Mouse (Mus musculus) left cerebral cortex, adult 11 months (tissue): ENCODE data around the gene Nacc1.

Source experiments
- DNase-seq: peaks from one replicate; pipeline ENCODE4 v3.0.0; 2022; ENCODE audit warnings: low spot score

Gene Nacc1

GRCm38 (mm10) chr8:84687705-84688100, at the start of gene Nacc1:
Gene Nacc1 (minus strand): TSS chr8:84687862.
- DNase-seq = peak; percentile 68

DNA sequence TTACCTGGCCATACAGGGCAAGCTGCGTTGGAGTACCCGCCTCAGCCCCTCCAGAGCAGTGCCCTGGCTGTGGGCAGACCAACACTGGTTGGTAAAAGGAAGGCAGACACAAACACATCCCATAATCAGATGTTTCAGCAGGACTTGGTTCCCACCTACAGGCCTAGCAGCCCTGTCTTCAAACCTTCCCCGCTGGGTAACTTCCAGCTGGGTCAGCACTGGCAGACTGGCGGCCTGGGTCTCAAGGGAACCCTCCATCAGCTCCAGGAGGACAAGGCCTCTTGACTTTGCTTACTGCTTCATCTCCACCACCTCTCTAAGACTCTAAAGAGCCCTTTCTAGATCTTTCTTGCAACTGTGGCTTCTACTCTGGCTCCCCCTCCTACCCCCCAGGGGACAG, 48.9 kb upstream of the Nacc1 start:
- no peak for DNase-seq

GRCm38 (mm10) chr8:84735597-84735996, 47.9 kb upstream of the Nacc1 start:
- no peak for DNase-seq

DNA sequence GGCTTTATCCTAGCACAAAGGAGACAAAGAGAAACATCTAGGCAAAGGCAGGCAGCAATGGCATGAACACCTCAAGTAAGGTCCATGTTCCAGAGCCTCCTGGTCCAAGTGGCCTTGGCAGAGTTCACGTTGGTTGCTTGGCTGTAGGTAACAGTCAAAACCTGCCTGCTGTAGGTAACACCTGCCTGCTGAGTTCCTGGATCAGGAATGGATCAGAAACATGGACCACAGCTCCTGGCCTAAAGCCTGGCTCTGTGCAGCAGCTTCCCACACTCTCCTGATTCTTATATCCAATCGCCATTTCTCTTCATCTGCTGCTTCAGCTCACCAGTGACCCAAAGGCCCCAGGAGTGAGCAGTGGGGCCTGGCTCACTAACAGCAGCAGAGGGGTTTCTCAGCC, 47.0 kb upstream of the Nacc1 start:
- DNase-seq = no peak

DNA sequence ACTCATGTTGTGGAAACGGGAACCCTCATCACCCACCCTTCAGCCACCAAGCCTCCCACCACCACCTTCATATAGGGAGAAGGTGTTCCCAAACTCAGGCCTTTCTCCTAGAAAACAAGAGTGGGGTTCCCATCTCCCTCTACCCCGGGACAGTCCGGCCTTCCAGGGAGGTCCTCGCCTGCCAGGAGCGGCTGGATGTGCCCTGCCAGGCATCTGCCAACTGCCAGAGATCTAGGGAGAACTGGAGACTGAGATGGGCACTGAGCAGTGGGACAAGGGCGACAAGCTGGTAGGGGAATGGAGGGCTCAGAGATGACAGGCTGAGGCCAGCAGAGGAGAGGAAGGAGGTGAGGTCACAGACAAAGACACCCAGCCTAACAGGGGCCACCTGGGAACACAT, 46.3 kb upstream of the Nacc1 start:
- no peak for DNase-seq

- DNase-seq = no peak
Observed at GRCm38 (mm10) chr8:84732996-84733395, 45.3 kb upstream of the Nacc1 start.

GRCm38 (mm10) chr8:84732545-84732944, 44.9 kb upstream of the Nacc1 start:
- DNase-seq = no peak

- DNase-seq = no peak
Observed at GRCm38 (mm10) chr8:84731371-84732177, 43.9 kb upstream of the Nacc1 start.

DNA sequence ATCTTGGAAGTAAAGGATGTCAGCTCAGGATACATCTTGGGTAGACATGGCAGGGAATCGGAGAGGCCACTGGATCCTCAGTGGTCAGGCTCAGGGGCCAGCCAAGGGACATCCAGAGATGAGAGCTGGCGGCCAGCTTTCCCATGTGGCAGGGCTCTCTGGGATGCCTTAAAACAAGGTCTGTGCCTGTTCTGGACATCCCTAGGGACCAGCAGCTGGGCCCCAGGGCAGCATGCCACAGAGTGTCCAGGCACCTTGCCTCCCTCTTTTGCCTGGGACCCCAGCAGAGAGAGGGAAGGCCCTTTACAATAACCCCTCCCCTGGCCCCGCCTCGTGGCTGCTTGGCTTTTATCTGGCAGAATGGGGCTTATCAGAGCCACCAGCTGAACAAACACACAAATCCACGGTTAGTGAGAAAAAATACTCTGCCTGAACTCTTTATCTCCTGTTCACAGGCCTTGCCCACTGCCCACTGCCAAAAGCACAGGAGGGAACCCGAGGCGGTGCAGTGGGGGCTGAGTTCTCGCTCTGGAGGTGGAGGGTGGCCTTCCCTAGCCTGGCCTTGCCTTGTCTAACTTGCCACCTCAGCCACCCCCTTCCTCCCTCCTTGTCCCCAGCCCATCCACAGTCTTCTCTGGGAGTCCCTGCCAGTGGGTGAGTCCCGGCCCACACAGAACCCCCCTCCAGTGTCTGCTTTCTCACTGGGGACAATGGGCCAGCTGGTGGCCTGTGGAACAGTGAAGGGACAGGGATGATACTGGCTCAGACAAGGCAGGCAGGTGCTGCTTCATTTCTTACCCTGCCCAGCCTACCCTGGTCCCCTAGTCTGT, 43.1 kb upstream of the Nacc1 start:
- DNase-seq = no peak

DNA sequence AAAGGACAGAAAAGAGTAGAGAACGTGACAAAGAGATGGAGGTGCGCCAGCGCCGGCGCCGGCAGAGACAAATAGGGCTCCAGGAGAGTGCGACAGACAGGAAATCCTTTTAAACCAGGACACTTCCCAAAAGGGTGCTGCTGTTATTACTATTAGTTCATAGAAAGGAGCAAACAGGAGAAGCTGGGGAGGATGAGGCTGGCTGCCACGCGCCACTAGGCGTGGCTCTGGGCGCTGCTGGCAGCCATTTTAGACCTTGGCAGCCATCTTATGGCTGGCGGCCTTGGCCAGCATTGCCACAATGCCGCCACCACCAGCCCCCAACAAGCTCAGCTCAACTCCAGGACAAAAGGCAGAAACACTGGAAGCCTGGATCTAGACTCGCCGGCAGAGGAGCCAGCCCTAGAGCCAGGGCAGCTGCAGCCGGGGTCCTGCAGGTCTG, 42.3 kb upstream of the Nacc1 start:
- no peak for DNase-seq

DNA sequence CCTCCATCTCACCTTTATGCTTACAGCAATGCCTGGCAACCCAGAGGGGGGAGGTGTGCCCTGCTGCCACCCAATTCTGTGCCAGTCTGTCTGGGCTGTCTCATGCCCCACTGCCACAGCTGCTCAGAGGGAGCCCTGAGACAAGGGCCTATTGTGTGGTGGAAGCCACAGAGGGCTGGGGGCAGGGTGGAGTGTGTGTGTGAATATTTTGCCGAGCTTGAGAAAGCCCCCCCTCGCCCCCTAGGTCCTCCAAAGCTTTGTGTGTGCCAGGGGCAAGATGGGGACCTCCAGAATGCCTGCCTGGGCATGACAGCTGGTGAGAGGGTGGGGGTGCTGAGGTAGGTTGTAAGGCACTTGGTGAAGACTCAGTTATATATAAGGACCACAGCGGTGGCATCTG, 40.8 kb upstream of the Nacc1 start:
- DNase-seq = peak; percentile 57

DNA sequence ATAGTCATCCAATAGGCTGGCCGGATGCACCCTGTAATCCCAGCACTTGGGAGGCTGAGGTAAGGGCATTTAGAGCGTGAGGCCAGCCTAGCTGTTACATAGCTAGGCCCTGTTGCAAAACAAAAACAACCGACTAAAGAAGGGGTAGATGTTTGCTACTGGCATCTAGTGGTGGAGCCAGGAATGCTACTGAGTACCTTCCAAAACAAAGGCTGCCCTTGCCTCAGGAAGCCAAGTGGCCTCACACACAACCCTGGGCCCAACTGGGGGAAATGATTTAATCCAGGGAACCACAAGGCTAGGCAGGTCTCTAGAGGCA, 38.2 kb upstream of the Nacc1 start:
- no peak for DNase-seq

- DNase-seq = no peak
Observed at GRCm38 (mm10) chr8:84725246-84725940, 37.7 kb upstream of the Nacc1 start.

DNA sequence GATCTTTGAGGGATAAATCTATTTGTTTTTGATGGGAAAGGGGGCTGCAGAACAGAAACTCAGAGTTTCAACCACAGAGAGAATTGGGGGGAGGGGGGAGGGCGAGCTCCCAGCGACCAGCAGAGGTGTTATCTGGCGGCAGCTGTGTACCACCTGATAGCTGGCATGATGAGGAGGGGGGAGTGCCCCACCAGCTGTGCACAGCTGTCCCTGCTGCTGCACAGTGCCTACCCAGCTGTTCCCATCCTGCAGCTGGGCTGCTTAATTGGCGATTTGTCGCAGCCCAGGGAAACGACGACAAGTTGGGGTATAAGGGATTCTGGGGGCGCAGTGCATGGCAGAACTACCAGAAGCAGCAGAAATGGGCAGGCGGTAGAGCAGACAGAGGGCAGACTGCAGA, 37.0 kb upstream of the Nacc1 start:
- no peak for DNase-seq

GRCm38 (mm10) chr8:84723571-84723900, 35.9 kb upstream of the Nacc1 start:
- DNase-seq = no peak

- DNase-seq = no peak
Observed at GRCm38 (mm10) chr8:84722850-84723570, 35.3 kb upstream of the Nacc1 start, which contains the start of gene G430095P16Rik. Gene G430095P16Rik (plus strand): TSS chr8:84723007.

GRCm38 (mm10) chr8:84722530-84722849, 34.8 kb upstream of the Nacc1 start:
- no peak for DNase-seq

- DNase-seq = no peak
Observed at GRCm38 (mm10) chr8:84718959-84719690, 31.5 kb upstream of the Nacc1 start.

DNA sequence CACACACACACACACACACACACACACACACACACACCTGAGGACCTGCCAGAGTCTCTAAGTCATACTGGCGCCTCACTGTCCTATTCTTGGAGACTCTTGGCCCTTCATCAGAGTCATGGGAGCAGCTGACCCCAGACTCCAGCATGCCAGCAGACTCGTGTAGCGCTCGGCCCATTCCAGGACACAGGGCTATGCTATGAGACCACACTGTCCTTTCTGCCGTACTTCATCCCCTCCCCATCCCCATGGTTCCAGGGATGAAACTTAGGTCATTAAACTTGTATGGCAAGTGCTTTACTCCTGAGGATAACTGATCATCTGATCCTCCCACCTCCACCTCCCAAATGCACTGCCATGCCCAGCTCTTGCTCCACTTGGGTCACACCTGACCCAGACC, 30.8 kb upstream of the Nacc1 start:
- no peak for DNase-seq

DNA sequence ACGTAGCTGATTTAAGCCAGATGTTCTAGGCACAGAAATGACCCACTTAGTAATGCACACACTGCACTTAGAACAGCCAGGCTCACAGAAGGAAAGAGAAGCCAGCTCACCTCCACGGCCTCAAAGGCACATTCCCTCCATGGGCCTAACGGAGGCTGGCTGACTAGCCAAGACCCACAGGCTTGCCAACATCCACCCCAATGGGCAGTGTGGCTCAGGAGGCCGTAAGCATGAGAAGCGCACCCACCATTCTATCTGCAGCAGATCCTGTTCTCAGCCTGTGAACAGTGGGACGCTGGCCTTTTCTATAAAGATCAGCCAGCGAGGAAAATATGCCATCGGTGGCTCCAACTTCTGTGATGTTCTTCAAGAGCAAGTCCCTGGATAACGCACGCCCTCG, 29.1 kb upstream of the Nacc1 start:
- no peak for DNase-seq

DNA sequence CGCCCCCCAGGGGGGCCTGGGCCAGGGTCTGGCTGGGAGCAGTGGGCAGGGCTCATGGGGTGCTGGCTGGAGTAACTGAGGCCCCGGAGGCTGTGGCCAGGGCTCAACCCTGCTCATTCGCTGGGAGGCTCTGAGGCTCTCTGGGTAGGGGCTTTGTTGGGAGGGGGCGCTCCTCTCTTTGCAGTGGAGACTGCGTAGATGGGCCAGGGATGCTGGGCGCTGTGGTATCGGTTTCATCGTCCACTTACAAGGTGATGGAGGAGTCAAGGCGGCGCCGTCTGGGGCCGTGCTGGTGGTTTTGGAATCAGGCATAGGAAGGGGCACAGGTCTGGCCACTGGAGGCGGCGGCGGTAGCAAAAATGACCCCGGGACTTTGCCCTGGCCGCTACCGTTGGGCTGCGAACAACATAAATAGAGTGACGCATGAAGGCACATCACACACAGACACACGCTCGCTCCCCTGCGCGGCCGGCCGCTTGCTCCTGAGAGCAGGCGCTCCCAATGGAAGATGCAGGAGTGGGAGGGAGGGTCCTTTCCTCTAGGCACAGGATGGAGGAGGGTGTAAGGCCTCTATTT, 28.3 kb upstream of the Nacc1 start:
- DNase-seq = no peak
